Mouse (Mus musculus): ENCODE data around the gene Gdap1l1.

Gene Gdap1l1

DNA sequence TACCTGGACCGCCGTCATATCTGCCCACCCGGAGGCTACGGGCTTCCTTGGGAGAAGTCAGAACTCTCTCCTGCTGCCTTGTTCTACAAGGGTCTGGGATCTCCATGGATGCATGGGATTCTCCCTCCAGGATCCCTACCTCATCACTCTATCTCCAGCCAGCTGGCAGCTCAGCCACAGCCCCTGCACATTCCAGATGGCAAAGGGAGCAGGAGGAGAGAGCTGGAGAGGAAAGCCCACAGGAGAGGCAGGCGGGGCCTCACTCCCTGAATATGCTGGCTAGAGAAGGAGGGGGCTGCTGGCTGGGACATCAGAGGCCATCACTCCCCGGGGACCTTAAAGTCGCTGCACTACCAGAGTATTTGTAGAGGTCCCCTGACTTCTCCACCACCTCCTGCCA lies 53.1 kb downstream of the Gdap1l1 start:
- no peaks in the 10 kb centered on the region for H3K36me3 ChIP-seq (ENCODE audit: control insufficient read depth, insufficient read depth, low read length, poor library complexity, severe bottlenecking)
- DNase-seq (ENCODE audit: low read depth, low spot score) = no peak
- no peaks in the 10 kb centered on the region for H3K27me3 ChIP-seq (ENCODE audit: control insufficient read depth, insufficient read depth, low read length, poor library complexity, severe bottlenecking)

DNA sequence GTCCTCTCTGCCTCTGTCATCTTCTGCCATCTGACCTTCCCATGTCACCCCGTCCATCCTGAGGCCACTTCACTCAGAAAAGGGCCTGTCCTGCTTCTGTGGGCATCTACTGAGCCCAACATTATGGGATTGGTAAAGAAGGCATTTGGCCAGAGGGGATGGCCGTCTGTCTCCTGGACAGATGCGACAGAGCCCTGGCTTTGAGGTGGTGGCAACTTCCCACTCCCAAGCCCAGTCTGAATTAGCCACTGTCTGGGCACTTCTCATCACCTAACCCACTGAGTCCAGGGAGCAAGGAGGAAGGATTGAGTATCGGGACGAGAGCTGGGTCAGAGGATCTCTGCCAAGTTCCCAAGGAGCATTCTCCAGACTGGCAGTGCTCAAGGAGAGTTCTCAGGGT lies 53.7 kb downstream of the Gdap1l1 start, which contains the start of gene R3hdml:
Gene R3hdml, plus strand, starts transcription at position 301 of the 400 bp plus-strand sequence.
- Histone ChIP-seq H3K27me3 (ENCODE audit: control insufficient read depth, insufficient read depth, low read length, poor library complexity, severe bottlenecking) (no peaks in the 10 kb centered on the region), H3K36me3 (ENCODE audit: control insufficient read depth, insufficient read depth, low read length, poor library complexity, severe bottlenecking) (no peaks in the 10 kb centered on the region)
- no peak for DNase-seq (ENCODE audit: low read depth, low spot score)

GRCm38 (mm10) chr2:163493031-163493430 lies 54.8 kb downstream of the Gdap1l1 start:
- Histone ChIP-seq H3K36me3 (ENCODE audit: control insufficient read depth, insufficient read depth, low read length, poor library complexity, severe bottlenecking) (no peaks in the 10 kb centered on the region), H3K27me3 (ENCODE audit: control insufficient read depth, insufficient read depth, low read length, poor library complexity, severe bottlenecking) (no peaks in the 10 kb centered on the region)
- DNase-seq (ENCODE audit: low read depth, low spot score) = no peak

GRCm38 (mm10) chr2:163493976-163494375 lies 55.7 kb downstream of the Gdap1l1 start:
- DNase-seq (ENCODE audit: low read depth, low spot score) = no peak
- no peaks in the 10 kb centered on the region for H3K27me3 ChIP-seq (ENCODE audit: control insufficient read depth, insufficient read depth, low read length, poor library complexity, severe bottlenecking)
- no peaks in the 10 kb centered on the region for H3K36me3 ChIP-seq (ENCODE audit: control insufficient read depth, insufficient read depth, low read length, poor library complexity, severe bottlenecking)

- no peak for DNase-seq (ENCODE audit: low read depth, low spot score)
- H3K27me3 ChIP-seq (ENCODE audit: control insufficient read depth, insufficient read depth, low read length, poor library complexity, severe bottlenecking) = no peaks in the 10 kb centered on the region
- H3K36me3 ChIP-seq (ENCODE audit: control insufficient read depth, insufficient read depth, low read length, poor library complexity, severe bottlenecking) = no peaks in the 10 kb centered on the region
Measured at GRCm38 (mm10) chr2:163494456-163494855, 56.2 kb downstream of the Gdap1l1 start.

GRCm38 (mm10) chr2:163502219-163502618 lies 63.9 kb downstream of the Gdap1l1 start:
- H3K36me3 ChIP-seq (ENCODE audit: control insufficient read depth, insufficient read depth, low read length, poor library complexity, severe bottlenecking) = no peaks in the 10 kb centered on the region
- no peaks in the 10 kb centered on the region for H3K27me3 ChIP-seq (ENCODE audit: control insufficient read depth, insufficient read depth, low read length, poor library complexity, severe bottlenecking)
- DNase-seq (ENCODE audit: low read depth, low spot score) = no peak

- no peak for DNase-seq (ENCODE audit: low read depth, low spot score)
- H3K27me3 ChIP-seq (ENCODE audit: control insufficient read depth, insufficient read depth, low read length, poor library complexity, severe bottlenecking) = no peaks in the 10 kb centered on the region
Measured at GRCm38 (mm10) chr2:163503191-163503590, 64.9 kb downstream of the Gdap1l1 start.

More at GRCm38 (mm10) chr2:163503191-163503590, 64.9 kb downstream of the Gdap1l1 start:
- H3K36me3 ChIP-seq (ENCODE audit: control insufficient read depth, insufficient read depth, low read length, poor library complexity, severe bottlenecking) = no peaks in the 10 kb centered on the region
